Mouse (Mus musculus) bone marrow, adult 2 months (tissue): ENCODE data around the gene Stxbp3.

Source experiments
- CTCF ChIP-seq: fragments of 200-500 bp; IDR thresholded peaks from 2 replicates; pipeline ENCODE4 v1.5.1; 2011; ENCODE audit warnings: low read length, control low read depth; ENCODE audit not compliant: control insufficient read depth, insufficient read depth
- POLR2A ChIP-seq: fragments of 200-500 bp; IDR thresholded peaks from 2 replicates; pipeline ENCODE4 v1.6.1; 2011; ENCODE audit warnings: low read depth, mild to moderate bottlenecking, control low read depth, low read length, borderline replicate concordance; ENCODE audit not compliant: control insufficient read depth

DNA sequence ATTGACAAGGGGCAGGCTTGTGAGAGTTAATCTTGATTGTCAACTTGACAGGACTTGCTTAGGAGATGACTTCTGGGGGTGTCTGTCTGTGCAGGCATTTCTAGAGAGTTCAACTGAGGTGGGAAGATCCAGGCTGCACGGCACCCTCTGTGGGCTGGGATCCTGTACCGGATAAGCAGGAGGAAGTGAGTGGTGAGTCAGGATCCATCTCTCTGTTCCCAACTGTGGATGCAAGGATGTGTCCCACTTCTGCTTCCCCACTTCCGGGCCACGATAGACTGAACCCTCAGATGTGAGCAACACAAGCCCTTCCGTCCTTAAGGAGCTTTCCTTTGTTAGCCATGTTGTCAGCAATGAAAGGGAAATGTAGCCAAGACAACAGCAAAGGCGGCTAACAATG is 53.8 kb downstream of the Stxbp3 start:
- TF ChIP-seq POLR2A, result no peak
- TF ChIP-seq CTCF, result no peak
